Mouse (Mus musculus) liver, postnatal 0 days (tissue): Measurements from ENCODE around the gene Ehd1. TPM values are rescaled to one million over a fixed set of nuclear protein-coding genes. Genes with fewer than 3 reads are reported as not detected.

Experiments
- ATAC-seq: fragments of 200-750 bp; cut with Nextera tagmentation; 2 replicates; pipeline ENCODE4 v1.8.0; 2017; ENCODE audit warnings: mild to moderate bottlenecking, moderate library complexity
- DNase-seq: peaks from one replicate; pipeline ENCODE4 v3.0.0-alpha.2; 2016
- H3K27ac ChIP-seq: fragments of 300-500 bp; sonication (generic); 2 replicates; pipeline ENCODE4 v1.5.1; 2014; ENCODE audit warnings: antibody characterized with exemption, moderate library complexity, mild to moderate bottlenecking, low read depth
- H3K27me3 ChIP-seq: fragments of 300-500 bp; sonication (generic); 2 replicates; pipeline ENCODE4 v1.6.1; 2014; ENCODE audit warnings: low read length, control low read depth, mixed read lengths; ENCODE audit not compliant: insufficient read depth
- H3K36me3 ChIP-seq: fragments of 300-500 bp; sonication (generic); replicated peaks from 2 replicates; pipeline ENCODE4 v1.6.1; 2014; ENCODE audit warnings: mild to moderate bottlenecking, control low read depth, low read length, moderate library complexity, mixed read lengths; ENCODE audit not compliant: insufficient read depth
- H3K4me1 ChIP-seq: fragments of 300-500 bp; sonication (generic); 2 replicates; pipeline ENCODE4 v1.6.1; 2014; ENCODE audit warnings: antibody characterized with exemption, mild to moderate bottlenecking, control low read depth; ENCODE audit not compliant: insufficient read depth
- H3K4me2 ChIP-seq: fragments of 300-500 bp; sonication (generic); 2 replicates; pipeline ENCODE4 v1.6.1; 2014; ENCODE audit warnings: low read depth, mild to moderate bottlenecking, low read length, moderate library complexity, mixed read lengths
- H3K4me3 ChIP-seq: fragments of 300-500 bp; sonication (generic); 2 replicates; pipeline ENCODE4 v1.5.1; 2014; ENCODE audit warnings: low read depth, low read length
- H3K9ac ChIP-seq: fragments of 300-500 bp; sonication (generic); replicated peaks from 2 replicates; pipeline ENCODE4 v1.6.1; 2014; ENCODE audit warnings: mild to moderate bottlenecking, moderate library complexity
- H3K9me3 ChIP-seq: fragments of 300-500 bp; sonication (generic); 2 replicates; pipeline ENCODE4 v1.6.1; 2016; ENCODE audit warnings: mild to moderate bottlenecking, control low read depth, low read length, mixed read lengths
- CTCF ChIP-seq: sonication (generic); IDR thresholded peaks from 2 replicates; pipeline ENCODE4 v1.5.1; 2016; ENCODE audit warnings: antibody characterized with exemption, low read depth
- EP300 ChIP-seq: IDR thresholded peaks from 2 replicates; pipeline ENCODE4 v1.6.1; 2016; ENCODE audit warnings: antibody characterized with exemption, low read depth, mild to moderate bottlenecking
- WGBS: fragments of 180-500 bp; shearing (Covaris S2); extraction: QIAGEN DNeasy Blood & Tissue Kit; methylation state at CpG from one replicate; pipeline ENCODE4 v1.1.7; 2014; ENCODE audit not compliant: insufficient replicate concordance; 5-methylcytosine and 5-hydroxymethylcytosine counted together
- polyA plus RNA-seq: library from polyadenylated mRNA; unstranded; fragments of >200 nt; fragmentation: Nextera tagmentation; extraction: Ambion mirVana; gene quantifications from 2 replicates; pipeline ENCODE4 v1.2.1, GENCODE M21; 2015

Gene Ehd1
- polyA plus RNA-seq, 1 experiment from 2014 or later: 36.4 TPM

- 91% methylated on average over 10 of the region's 10 CpGs for WGBS
- H3K4me3 ChIP-seq: no peak overlapping the region
- H3K9ac ChIP-seq: no peak overlapping the region
- no peaks in the 10 kb centered on the region for H3K9me3 ChIP-seq
- H3K27ac ChIP-seq: no peak overlapping the region
- ATAC-seq (no peak), DNase-seq (no peak)
- H3K4me2 ChIP-seq: peak overlapping the region; percentile 99; the same call in 1 of the 2 replicates
- no peaks in the 10 kb centered on the region for H3K27me3 ChIP-seq
- H3K4me1 ChIP-seq: peaks cover 48% of the 10 kb centered on the region
- TF ChIP-seq EP300: no peak
- TF ChIP-seq CTCF: no peak
- peaks cover 29% of the 10 kb centered on the region for H3K36me3 ChIP-seq
Observed at GRCm38 (mm10) chr19:6336920-6337319, 60.4 kb downstream of the Ehd1 start.

- no peak for TF ChIP-seq EP300
- 93% methylated on average over 7 of the region's 7 CpGs for WGBS
- Histone ChIP-seq H3K4me3 (no peak overlapping the region), H3K9ac (no peak overlapping the region), H3K4me2 (no peak overlapping the region), H3K27ac (no peak overlapping the region), H3K36me3 (peaks cover 30% of the 10 kb centered on the region), H3K4me1 (peaks cover 54% of the 10 kb centered on the region), H3K9me3 (no peaks in the 10 kb centered on the region), H3K27me3 (no peaks in the 10 kb centered on the region)
- DNase-seq (no peak), ATAC-seq (no peak)
Observed at GRCm38 (mm10) chr19:6338171-6338570, 61.6 kb downstream of the Ehd1 start.

GRCm38 (mm10) chr19:6338716-6339115, 62.2 kb downstream of the Ehd1 start:
- TF ChIP-seq EP300: no peak
- no peak for TF ChIP-seq CTCF
- no peaks in the 10 kb centered on the region for H3K27me3 ChIP-seq
- DNase-seq (no peak), ATAC-seq (no peak)
- no peak overlapping the region for H3K4me2 ChIP-seq
- no peak overlapping the region for H3K4me3 ChIP-seq
- H3K27ac ChIP-seq: no peak overlapping the region
- no peaks in the 10 kb centered on the region for H3K9me3 ChIP-seq
- WGBS: 89% methylated on average over 11 of the region's 11 CpGs
- peaks cover 31% of the 10 kb centered on the region for H3K36me3 ChIP-seq
- peaks cover 56% of the 10 kb centered on the region for H3K4me1 ChIP-seq
- no peak overlapping the region for H3K9ac ChIP-seq

- Histone ChIP-seq H3K36me3 (peaks cover 33% of the 10 kb centered on the region), H3K9ac (no peak overlapping the region), H3K9me3 (no peaks in the 10 kb centered on the region), H3K4me2 (peak overlapping the region; percentile 94), H3K4me3 (no peak overlapping the region), H3K27me3 (no peaks in the 10 kb centered on the region), H3K27ac (0 out of 2 replicates have a peak overlapping the region, but pooled peaks have one; percentile 94), H3K4me1 (peaks cover 52% of the 10 kb centered on the region)
- DNase-seq (no peak), ATAC-seq (no peak)
- TF ChIP-seq CTCF (no peak), EP300 (no peak)
- WGBS: 94% methylated on average over 6 of the region's 6 CpGs
Observed at GRCm38 (mm10) chr19:6339191-6339590, 62.7 kb downstream of the Ehd1 start.

GRCm38 (mm10) chr19:6339890-6340504, 63.5 kb downstream of the Ehd1 start:
- Histone ChIP-seq H3K27me3 (no peaks in the 10 kb centered on the region), H3K9ac (peak overlapping the region; percentile 56), H3K4me1 (peaks cover 47% of the 10 kb centered on the region), H3K9me3 (no peaks in the 10 kb centered on the region), H3K27ac (peak overlapping the region; percentile 94), H3K36me3 (peaks cover 37% of the 10 kb centered on the region), H3K4me2 (peak overlapping the region; percentile 94), H3K4me3 (peak overlapping the region; percentile 76)
- 38% methylated on average over 15 of the region's 15 CpGs for WGBS
- ATAC-seq: peak; percentile 7; the same call in 1 of the 2 replicates
- peak; percentile 75 for DNase-seq
- TF ChIP-seq CTCF (peak; percentile 68), EP300 (no peak)

GRCm38 (mm10) chr19:6340524-6341452, 64.3 kb downstream of the Ehd1 start, which contains the start of gene Map4k2:
Gene Map4k2 (plus strand): TSS chr19:6341135.
- Histone ChIP-seq H3K4me3 (peak within 1 kb of the TSS; percentile 76), H3K4me2 (peak within 1 kb of the TSS; percentile 94), H3K27ac (peak within 1 kb of the TSS; percentile 94), H3K36me3 (peaks cover 43% of the 10 kb centered on the region), H3K9me3 (no peaks in the 10 kb centered on the region), H3K9ac (peak within 1 kb of the TSS; percentile 75), H3K27me3 (no peaks in the 10 kb centered on the region), H3K4me1 (peaks cover 42% of the 10 kb centered on the region)
- TF ChIP-seq EP300: peak; percentile 38; the same call in 1 of the 2 replicates
- peak; percentile 50; the same call in 1 of the 2 replicates for TF ChIP-seq CTCF
- WGBS: 2% methylated on average over 50 of the region's 72 CpGs
- DNase-seq (peak; percentile 94), ATAC-seq (peak; percentile 92)
